Mouse (Mus musculus) gastrocnemius, postnatal 4 days (tissue): ENCODE results near the gene Hoxc5. TPM values are rescaled to one million over a fixed set of nuclear protein-coding genes. Genes with fewer than 3 reads are reported as not detected.

Source experiments
- DNase-seq, 2 experiments: peaks; one replicate each; pipeline ENCODE4 v3.0.0; 2021 to 2022; ENCODE audit warnings: low spot score in 2 of 2, mixed read lengths in 2 of 2
- long read RNA-seq, 2 experiments: library from polyadenylated mRNA; stranded (forward); transcript quantifications; one replicate each; pipeline ENCODE4 v2.0.0; 2021
- total RNA-seq, 2 experiments: library from RNA; stranded (reverse); gene quantifications; 2 replicates each; pipeline ENCODE4 v1.2.3; 2021

The Hoxc5 gene
- total RNA-seq, result 1 to 10 TPM; 4.1 to 5.0 TPM
- long read RNA-seq, experiment 1, partial matches to known transcripts, result 0 of 3 reads
- long read RNA-seq, experiment 1, other reads (novel, unspliced or antisense), result 2 of 3 reads
- long read RNA-seq, experiment 2, partial matches to known transcripts, result 0 of 2 reads
- long read RNA-seq, experiment 2, other reads (novel, unspliced or antisense), result 1 of 2 reads

GRCm38 (mm10) chr15:102967312-102967510, at the start of gene Hoxc5:
Hoxc5 (plus strand) TSS chr15:102967443.
- DNase-seq, result no peak

- no peak for DNase-seq
These were observed 49.2 kb upstream of the Hoxc5 start for GRCm38 (mm10) chr15:102917972-102918572.

- no peak for DNase-seq
These were observed 48.5 kb upstream of the Hoxc5 start for GRCm38 (mm10) chr15:102918611-102919265.

- DNase-seq, result no peak
These were observed 47.7 kb upstream of the Hoxc5 start for GRCm38 (mm10) chr15:102919336-102920180.

- peak; percentile 54 to 70 for DNase-seq
These were observed 46.6 kb upstream of the Hoxc5 start for GRCm38 (mm10) chr15:102920619-102921018.

- DNase-seq, result no peak
These were observed 45.9 kb upstream of the Hoxc5 start, which contains the start of gene Hoxc13 for GRCm38 (mm10) chr15:102921053-102922011. Hoxc13 (plus strand) TSS chr15:102921103.

GRCm38 (mm10) chr15:102922012-102922362, 45.3 kb upstream of the Hoxc5 start:
- DNase-seq, result peak in 1 of 2 experiments; percentile 62

GRCm38 (mm10) chr15:102922636-102923500, 44.4 kb upstream of the Hoxc5 start:
- no peak for DNase-seq

- no peak for DNase-seq
These were observed 40.1 kb upstream of the Hoxc5 start for GRCm38 (mm10) chr15:102927032-102927645.

GRCm38 (mm10) chr15:102931706-102932358, 35.4 kb upstream of the Hoxc5 start:
- DNase-seq, result no peak

GRCm38 (mm10) chr15:102934438-102934837, 32.8 kb upstream of the Hoxc5 start:
- DNase-seq, result no peak

- DNase-seq, result no peak
These were observed 32.3 kb upstream of the Hoxc5 start for GRCm38 (mm10) chr15:102934897-102935296.

GRCm38 (mm10) chr15:102936279-102936972, 30.8 kb upstream of the Hoxc5 start, which contains the start of gene Hoxc12:
Hoxc12 (plus strand) TSS chr15:102936757.
- no peak for DNase-seq

- DNase-seq, result no peak
These were observed 30.1 kb upstream of the Hoxc5 start for GRCm38 (mm10) chr15:102937036-102937666.

- DNase-seq, result no peak
These were observed 27.7 kb upstream of the Hoxc5 start for GRCm38 (mm10) chr15:102939256-102940155.

- DNase-seq, result peak in 1 of 2 experiments; percentile 75
These were observed 24.3 kb upstream of the Hoxc5 start for GRCm38 (mm10) chr15:102942739-102943467.
